Mouse (Mus musculus) bone marrow, adult 2 months (tissue): ENCODE measurements around the gene Ier3.

Source experiments
- CTCF ChIP-seq: fragments of 200-500 bp; IDR thresholded peaks from 2 replicates; pipeline ENCODE4 v1.5.1; 2011; ENCODE audit warnings: low read length, control low read depth; ENCODE audit not compliant: control insufficient read depth, insufficient read depth
- POLR2A ChIP-seq: fragments of 200-500 bp; IDR thresholded peaks from 2 replicates; pipeline ENCODE4 v1.6.1; 2011; ENCODE audit warnings: low read depth, mild to moderate bottlenecking, control low read depth, low read length, borderline replicate concordance; ENCODE audit not compliant: control insufficient read depth

- TF ChIP-seq CTCF (no peak), POLR2A (no peak)
Observed at GRCm38 (mm10) chr17:35808073-35808472, 13.4 kb upstream of the Ier3 start.
